Mouse (Mus musculus): ENCODE measurements at regions not wholly inside any gene's neighbourhood (a gene's known extent, or its start where the extent isn't known, plus 50 kb on each side); places are given as distances from the start of the nearest gene placed in this dataset.

GRCm38 (mm10) chr10:6291388-6291787, 369.2 kb upstream of the Rgs17 start:
- TF ChIP-seq ZKSCAN1 (IDR thresholded peaks at IDR 0.05; ENCODE audit: low read depth, low read length), result no peak
- TF ChIP-seq MXI1 (IDR thresholded peaks at IDR 0.05; ENCODE audit: low read depth, low read length), result no peak
- TF ChIP-seq MAFK (IDR thresholded peaks at IDR 0.05; ENCODE audit: borderline replicate concordance, low read depth, low read length), result no peak

Data from MEL (cell line).